Mouse (Mus musculus) intestine, postnatal 0 days (tissue): Measurements from ENCODE around the gene C8a. TPM values are rescaled to one million over a fixed set of nuclear protein-coding genes. Genes with fewer than 3 reads are reported as not detected.

ENCODE experiments used
- ATAC-seq: fragments of 200-750 bp; cut with Nextera tagmentation; 2 replicates; pipeline ENCODE4 v1.8.0; 2017; ENCODE audit warnings: mild to moderate bottlenecking, moderate TSS enrichment, moderate library complexity
- H3K27ac ChIP-seq: fragments of 300-500 bp; sonication (generic); 2 replicates; pipeline ENCODE4 v1.5.1; 2014; ENCODE audit warnings: mild to moderate bottlenecking, low read depth, low read length, moderate library complexity
- H3K27me3 ChIP-seq: fragments of 300-500 bp; sonication (generic); replicated peaks from 2 replicates; pipeline ENCODE4 v1.6.1; 2014; ENCODE audit warnings: low read length, mixed read lengths; ENCODE audit not compliant: control insufficient read depth, insufficient read depth
- H3K36me3 ChIP-seq: fragments of 300-500 bp; sonication (generic); 2 replicates; pipeline ENCODE4 v1.6.1; 2014; ENCODE audit warnings: mild to moderate bottlenecking, moderate library complexity; ENCODE audit not compliant: control insufficient read depth, insufficient read depth
- H3K4me1 ChIP-seq: fragments of 300-500 bp; sonication (generic); replicated peaks from 2 replicates; pipeline ENCODE4 v1.6.1; 2014; ENCODE audit warnings: antibody characterized with exemption, low read length, mixed read lengths; ENCODE audit not compliant: control insufficient read depth, insufficient read depth
- H3K4me2 ChIP-seq: fragments of 300-500 bp; sonication (generic); replicated peaks from 2 replicates; pipeline ENCODE4 v1.6.1; 2014; ENCODE audit warnings: low read depth, mild to moderate bottlenecking, moderate library complexity
- H3K4me3 ChIP-seq: fragments of 300-500 bp; sonication (generic); 2 replicates; pipeline ENCODE4 v1.5.1; 2014; ENCODE audit warnings: low read depth, low read length
- H3K9ac ChIP-seq: fragments of 300-500 bp; sonication (generic); 2 replicates; pipeline ENCODE4 v1.6.1; 2014; ENCODE audit warnings: mild to moderate bottlenecking, low read depth, low read length
- H3K9me3 ChIP-seq: fragments of 300-500 bp; sonication (generic); 2 replicates; pipeline ENCODE4 v1.6.1; 2016; ENCODE audit warnings: mixed run types; ENCODE audit not compliant: control insufficient read depth
- CTCF ChIP-seq: sonication (generic); IDR thresholded peaks from 2 replicates; pipeline ENCODE4 v1.5.1; 2016; ENCODE audit warnings: low read depth, mild to moderate bottlenecking, control low read depth, antibody characterized with exemption, moderate library complexity
- whole genome bisulfite sequencing: fragments of 180-500 bp; shearing (Covaris S2); extraction: QIAGEN DNeasy Blood & Tissue Kit; methylation state at CpG from one replicate; pipeline ENCODE4 v1.1.7; 2014; 5-methylcytosine and 5-hydroxymethylcytosine counted together
- polyA plus RNA-seq: library from polyadenylated mRNA; unstranded; fragments of >200 nt; fragmentation: Nextera tagmentation; extraction: Ambion mirVana; gene quantifications from 2 replicates; pipeline ENCODE4 v1.2.1, GENCODE M21; 2015

Gene C8a
- polyA plus RNA-seq, 1 experiment from 2014 or later, result not detected

DNA sequence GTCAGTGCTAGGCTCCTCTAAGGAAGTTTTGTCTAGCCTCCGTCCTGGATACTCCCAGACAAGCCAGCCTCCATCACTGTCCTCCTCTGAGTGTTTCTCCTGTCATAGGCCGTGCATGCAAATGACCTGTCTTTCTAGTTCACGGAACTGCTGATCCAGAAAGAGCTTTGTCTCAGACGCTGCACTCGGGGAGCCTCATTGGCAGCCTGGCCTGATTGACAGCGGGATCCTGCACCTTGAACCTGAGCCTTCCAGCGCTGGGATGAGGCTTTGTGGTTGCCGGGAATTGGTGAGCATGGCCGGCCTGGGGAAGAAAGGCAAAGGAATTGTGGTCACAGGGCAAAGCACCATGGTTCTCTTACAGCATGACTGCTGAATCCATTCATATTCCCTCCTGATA is 11.3 kb upstream of the C8a start:
- 75% methylated on average over 9 of the region's 9 CpGs for WGBS
- Histone ChIP-seq H3K9me3 (no peaks in the 10 kb centered on the region), H3K27ac (no peak overlapping the region), H3K9ac (no peak overlapping the region), H3K36me3 (no peaks in the 10 kb centered on the region), H3K4me1 (no peaks in the 10 kb centered on the region), H3K4me2 (no peak overlapping the region), H3K4me3 (no peak overlapping the region), H3K27me3 (no peaks in the 10 kb centered on the region)
- ATAC-seq, result no peak
- no peak for TF ChIP-seq CTCF

DNA sequence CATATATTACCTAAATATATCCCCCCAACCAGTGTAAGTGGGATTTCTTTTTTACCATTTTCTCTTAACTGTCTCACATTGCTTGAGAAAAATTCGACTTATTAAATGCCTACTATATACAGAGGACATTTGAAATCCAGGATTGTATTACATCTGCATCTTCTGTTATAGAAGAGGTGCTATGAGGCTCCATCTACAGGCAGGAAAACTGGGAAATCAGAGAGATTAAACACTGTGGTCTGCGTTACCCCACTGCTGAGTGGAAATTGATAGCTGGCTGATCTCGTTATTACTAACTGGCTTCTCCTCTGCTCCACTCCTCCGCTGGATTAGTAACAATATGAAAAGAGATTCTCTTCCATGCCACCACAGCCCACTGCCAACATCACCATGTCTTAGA is 366 bp downstream of the C8a start:
- H3K27ac ChIP-seq, result no peak overlapping the region
- no peak overlapping the region for H3K4me2 ChIP-seq
- H3K27me3 ChIP-seq, result 0 out of 2 replicates have a peak, but pooled peaks cover 2% of the 10 kb centered on the region
- WGBS, result 69% methylated on average over 4 of the region's 4 CpGs
- no peaks in the 10 kb centered on the region for H3K4me1 ChIP-seq
- no peak overlapping the region for H3K9ac ChIP-seq
- no peak overlapping the region for H3K4me3 ChIP-seq
- no peak for TF ChIP-seq CTCF
- ATAC-seq, result no peak
- no peaks in the 10 kb centered on the region for H3K36me3 ChIP-seq
- no peaks in the 10 kb centered on the region for H3K9me3 ChIP-seq

DNA sequence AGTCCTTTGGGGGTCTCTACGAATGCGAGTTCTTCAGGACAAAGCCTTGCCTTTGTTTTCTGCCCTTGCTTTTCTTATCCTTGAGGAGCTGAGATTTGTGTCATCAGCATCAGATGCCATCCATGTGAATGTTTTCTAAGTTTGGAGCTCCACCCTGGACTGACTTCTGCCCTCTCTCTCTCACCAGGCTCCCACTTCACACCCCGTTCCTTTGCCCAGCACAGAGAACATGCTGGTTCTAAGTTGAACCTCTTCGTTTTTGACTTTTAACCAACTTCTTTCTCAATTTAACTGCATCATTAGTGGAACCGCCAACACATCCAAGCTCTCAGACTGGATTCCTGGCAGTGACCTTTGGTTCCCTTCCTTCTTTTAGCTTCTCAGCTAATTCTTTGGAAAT is 6.0 kb downstream of the C8a start:
- no peak for ATAC-seq
- no peak overlapping the region for H3K9ac ChIP-seq
- no peak for TF ChIP-seq CTCF
- H3K27ac ChIP-seq, result no peak overlapping the region
- H3K9me3 ChIP-seq, result no peaks in the 10 kb centered on the region
- no peaks in the 10 kb centered on the region for H3K27me3 ChIP-seq
- 87% methylated on average over 5 of the region's 5 CpGs for WGBS
- no peaks in the 10 kb centered on the region for H3K36me3 ChIP-seq
- H3K4me2 ChIP-seq, result no peak overlapping the region
- no peak overlapping the region for H3K4me3 ChIP-seq
- no peaks in the 10 kb centered on the region for H3K4me1 ChIP-seq

DNA sequence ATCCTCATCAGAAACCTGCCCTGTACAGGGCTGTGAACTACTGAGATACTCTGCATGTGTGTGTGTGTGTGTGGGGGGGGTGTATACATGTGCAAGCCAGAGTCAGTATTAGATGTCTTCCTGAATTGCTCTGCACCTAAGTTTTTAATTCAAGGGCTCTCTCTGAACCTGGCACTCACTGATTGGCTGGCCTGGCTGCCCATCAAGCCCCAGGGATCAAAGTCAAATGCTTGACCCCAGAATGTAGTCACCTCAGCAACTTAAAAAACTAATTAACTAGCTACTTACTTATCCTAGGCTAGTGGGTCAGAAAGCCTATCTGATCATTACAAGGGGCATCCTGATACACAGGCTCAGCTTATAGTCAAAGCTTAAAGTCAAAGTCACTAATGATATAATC is 6.6 kb downstream of the C8a start:
- Histone ChIP-seq H3K9ac (no peak overlapping the region), H3K27me3 (no peaks in the 10 kb centered on the region), H3K9me3 (no peaks in the 10 kb centered on the region), H3K4me2 (no peak overlapping the region), H3K36me3 (no peaks in the 10 kb centered on the region), H3K4me3 (no peak overlapping the region), H3K27ac (no peak overlapping the region), H3K4me1 (no peaks in the 10 kb centered on the region)
- ATAC-seq, result no peak
- no peak for TF ChIP-seq CTCF

DNA sequence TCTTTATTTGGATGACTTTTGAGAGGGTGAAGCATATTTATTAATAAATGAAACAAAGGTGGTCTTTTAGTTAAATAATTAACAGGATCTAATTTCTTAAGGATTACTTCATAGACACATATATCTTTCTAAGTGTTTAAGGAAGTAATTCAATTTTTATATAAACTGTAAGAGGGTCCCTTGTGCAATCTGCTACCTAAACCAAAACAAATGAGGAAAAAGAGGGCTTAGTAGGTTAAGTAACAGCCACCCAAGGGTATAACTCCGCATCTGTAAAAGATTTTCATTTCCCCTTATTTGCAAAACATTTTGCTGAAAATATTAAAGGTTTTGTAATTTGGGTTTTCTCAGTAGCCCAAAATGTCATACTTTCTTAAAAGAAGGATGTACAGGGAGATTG is 11.8 kb downstream of the C8a start:
- Histone ChIP-seq H3K4me1 (0 out of 2 replicates have a peak, but pooled peaks cover 3% of the 10 kb centered on the region), H3K4me2 (no peak overlapping the region), H3K9ac (no peak overlapping the region), H3K9me3 (no peaks in the 10 kb centered on the region), H3K4me3 (no peak overlapping the region), H3K36me3 (no peaks in the 10 kb centered on the region), H3K27me3 (no peaks in the 10 kb centered on the region), H3K27ac (no peak overlapping the region)
- no peak for TF ChIP-seq CTCF
- WGBS, result 81% methylated on average over 1 of the region's 1 CpGs
- no peak for ATAC-seq

DNA sequence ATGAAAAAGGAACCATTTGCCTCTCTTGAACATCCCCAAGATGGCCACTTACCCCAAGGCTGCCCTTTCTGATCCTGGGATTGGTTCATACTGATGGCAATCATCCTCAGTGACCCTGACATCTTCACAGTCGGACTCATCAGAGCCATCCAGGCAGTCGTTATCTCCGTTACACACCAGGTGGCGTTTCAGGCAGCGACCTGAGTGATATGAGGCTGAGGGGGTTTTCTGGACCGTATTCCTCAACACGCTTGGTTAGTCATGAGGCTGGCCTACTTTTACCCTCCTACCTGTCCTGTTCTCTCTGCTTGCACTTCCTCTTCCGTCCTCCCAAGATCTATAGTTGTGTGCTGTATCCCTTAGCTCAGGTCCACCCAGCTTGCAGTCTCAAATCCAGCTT is 15.0 kb downstream of the C8a start:
- no peak overlapping the region for H3K9ac ChIP-seq
- no peak overlapping the region for H3K4me2 ChIP-seq
- H3K9me3 ChIP-seq, result no peaks in the 10 kb centered on the region
- 72% methylated on average over 8 of the region's 8 CpGs for WGBS
- H3K4me1 ChIP-seq, result 0 out of 2 replicates have a peak, but pooled peaks cover 3% of the 10 kb centered on the region
- no peak for TF ChIP-seq CTCF
- no peak overlapping the region for H3K27ac ChIP-seq
- H3K4me3 ChIP-seq, result no peak overlapping the region
- no peaks in the 10 kb centered on the region for H3K36me3 ChIP-seq
- no peak for ATAC-seq
- H3K27me3 ChIP-seq, result no peaks in the 10 kb centered on the region

DNA sequence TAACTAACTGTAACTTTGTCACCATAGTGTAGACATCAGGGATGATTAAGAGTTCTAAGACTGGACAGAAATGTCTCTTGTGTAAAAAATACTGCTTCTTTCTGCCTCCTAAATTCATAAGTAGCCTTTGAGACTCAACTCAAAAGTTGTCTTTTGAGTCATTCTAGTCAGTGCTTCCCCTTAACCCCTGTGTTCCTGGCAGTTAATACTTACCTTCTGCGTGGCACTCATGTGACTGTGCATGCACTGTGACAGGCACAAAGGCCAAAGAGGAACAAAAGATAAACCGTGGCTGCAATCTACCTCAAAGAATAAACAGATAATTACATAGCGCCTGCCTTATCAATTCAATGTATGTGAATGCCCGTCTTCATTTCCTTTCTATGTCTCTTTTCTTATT is 18.4 kb downstream of the C8a start:
- TF ChIP-seq CTCF, result no peak
- no peaks in the 10 kb centered on the region for H3K27me3 ChIP-seq
- no peak for ATAC-seq

More for the DNA sequence above, 18.4 kb downstream of the C8a start:
- no peaks in the 10 kb centered on the region for H3K4me1 ChIP-seq
- H3K27ac ChIP-seq, result no peak overlapping the region
- no peak overlapping the region for H3K4me3 ChIP-seq
- no peaks in the 10 kb centered on the region for H3K36me3 ChIP-seq
- H3K9me3 ChIP-seq, result no peaks in the 10 kb centered on the region
- H3K9ac ChIP-seq, result no peak overlapping the region
- H3K4me2 ChIP-seq, result no peak overlapping the region
- 33% methylated on average over 4 of the region's 4 CpGs for WGBS
